Mouse (Mus musculus) layer of hippocampus, postnatal 36 days (tissue): ENCODE data around the gene Marcks. TPM values are rescaled to one million over a fixed set of nuclear protein-coding genes. Genes with fewer than 3 reads are reported as not detected.
"Not testable (repeated sequence)": the region's sequence is repeated elsewhere in the genome, so short reads cannot be mapped to it uniquely, and the experiment has no call there.

Source experiments
- DNase-seq, 2 experiments: peaks; one replicate each; pipeline ENCODE4 v3.0.0; 2022
- total RNA-seq, 2 experiments: library from RNA; stranded (reverse); gene quantifications; 2 replicates each; pipeline ENCODE4 v1.2.3; 2021

Gene Marcks
- total RNA-seq, 2 experiments from 2014 or later, result 111 to 113 TPM

DNA sequence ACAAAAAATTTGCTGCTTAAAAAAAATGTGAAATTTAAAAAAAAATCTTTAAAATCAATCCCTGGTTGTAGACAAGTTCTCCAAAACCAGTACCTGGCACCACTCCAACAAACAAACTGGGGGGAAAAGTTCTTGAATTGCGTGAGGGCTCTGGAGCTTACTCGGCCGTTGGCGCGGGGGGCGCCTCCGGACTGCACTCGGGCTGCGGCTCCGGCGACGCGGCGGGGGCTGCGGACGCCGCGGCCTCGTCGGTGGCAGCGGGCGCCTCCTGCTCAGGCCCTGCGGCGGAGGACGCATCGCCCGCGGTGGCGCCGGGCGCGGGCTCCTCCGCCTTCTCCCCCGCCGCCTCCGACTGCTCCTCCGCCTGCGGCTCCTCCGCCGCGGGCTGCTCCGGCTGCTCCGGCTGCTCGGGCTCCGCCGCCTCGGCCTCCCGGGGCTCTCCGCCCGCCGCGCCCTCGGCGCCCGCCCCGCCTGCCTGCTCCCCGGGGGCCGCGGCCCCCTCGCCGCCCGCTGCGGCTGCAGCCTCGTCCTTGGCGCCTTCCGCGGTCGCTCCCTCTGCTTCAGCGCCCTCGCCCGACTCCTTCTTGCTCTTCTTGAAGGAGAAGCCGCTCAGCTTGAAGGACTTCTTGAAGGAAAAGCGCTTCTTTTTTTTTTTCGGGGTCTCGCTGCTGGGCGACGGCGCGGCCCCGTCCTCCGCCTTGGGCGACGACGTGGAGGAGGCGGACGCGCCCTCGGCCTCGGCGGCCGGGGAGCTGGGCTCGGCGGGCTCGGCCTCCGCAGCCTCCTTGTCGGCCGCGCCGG, 2.6 kb downstream of the Marcks start:
- peak; percentile 53 to 59 for DNase-seq

DNA sequence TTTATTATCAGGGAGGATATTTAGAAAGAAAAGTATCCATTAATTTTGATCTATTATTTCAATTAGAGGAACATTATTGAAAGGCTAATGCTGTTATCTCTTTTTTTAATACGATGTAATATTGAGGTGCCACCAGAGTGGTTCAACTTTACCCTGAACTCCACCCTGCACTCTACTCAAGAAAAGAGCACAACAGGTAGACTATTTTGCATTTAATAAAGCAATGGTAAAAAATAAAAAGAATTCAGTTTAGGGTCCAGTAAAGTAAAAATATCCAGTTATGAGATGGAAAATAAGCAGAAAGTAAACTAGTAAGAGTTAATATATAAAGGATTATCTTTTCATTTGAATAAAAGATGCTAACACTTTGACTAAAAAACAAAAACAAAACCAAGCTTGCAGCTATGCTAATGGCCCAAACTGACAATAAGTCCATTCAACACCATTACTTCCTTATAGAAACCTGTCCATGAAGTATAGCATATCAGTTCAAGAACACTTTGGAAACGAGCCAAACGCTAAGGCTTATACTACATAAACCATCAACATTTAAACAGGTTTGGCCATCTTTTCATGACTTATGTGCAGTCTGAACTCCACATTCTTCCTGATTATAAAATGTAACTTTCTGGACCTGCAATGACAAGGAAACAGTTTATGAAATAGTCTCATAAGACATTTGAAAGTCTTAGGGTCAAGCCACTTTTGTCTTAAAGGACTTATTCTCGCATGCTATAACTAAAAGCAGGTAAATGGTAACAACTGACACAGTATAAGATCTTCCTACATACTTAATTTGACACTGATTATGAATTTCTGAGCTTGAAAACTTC, 4.6 kb downstream of the Marcks start:
- DNase-seq, result no peak

DNA sequence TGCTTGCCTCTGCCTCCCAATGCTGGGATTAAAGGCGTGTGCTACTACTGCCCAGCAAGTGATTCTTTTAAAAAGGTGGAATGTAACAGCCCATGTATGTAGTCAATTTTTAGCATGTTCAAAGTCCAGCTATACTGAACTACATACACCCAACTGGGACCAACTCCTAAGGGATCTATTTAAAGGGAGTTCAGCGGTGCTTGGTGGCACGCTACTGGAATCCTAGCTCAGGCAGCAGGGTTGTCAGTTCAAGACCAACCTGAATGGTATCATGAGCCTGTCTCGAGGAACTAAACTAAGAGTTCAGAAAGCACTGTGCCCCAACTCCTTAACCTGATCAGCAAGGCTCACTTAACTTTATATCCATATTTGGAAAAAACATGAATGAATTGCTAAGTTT, 6.0 kb downstream of the Marcks start:
- no peak for DNase-seq

DNA sequence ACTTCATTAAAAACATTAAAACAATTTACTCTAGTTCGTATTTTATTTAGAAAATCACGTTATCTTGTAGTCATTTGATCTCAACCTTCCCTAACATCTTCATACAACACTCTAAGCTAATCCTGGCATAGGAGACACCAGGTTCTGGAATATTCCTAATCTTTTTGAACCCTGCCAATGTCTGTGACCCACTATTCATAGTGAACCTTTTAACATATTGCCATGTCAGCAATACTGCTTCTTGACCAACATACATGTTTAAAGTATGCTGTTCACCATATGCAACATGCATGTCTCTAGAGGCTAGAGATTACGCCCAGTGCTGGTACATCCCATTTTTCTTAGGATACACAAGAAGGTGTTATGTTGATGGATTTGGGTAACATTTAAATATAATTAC, 9.1 kb downstream of the Marcks start:
- no peak for DNase-seq

DNA sequence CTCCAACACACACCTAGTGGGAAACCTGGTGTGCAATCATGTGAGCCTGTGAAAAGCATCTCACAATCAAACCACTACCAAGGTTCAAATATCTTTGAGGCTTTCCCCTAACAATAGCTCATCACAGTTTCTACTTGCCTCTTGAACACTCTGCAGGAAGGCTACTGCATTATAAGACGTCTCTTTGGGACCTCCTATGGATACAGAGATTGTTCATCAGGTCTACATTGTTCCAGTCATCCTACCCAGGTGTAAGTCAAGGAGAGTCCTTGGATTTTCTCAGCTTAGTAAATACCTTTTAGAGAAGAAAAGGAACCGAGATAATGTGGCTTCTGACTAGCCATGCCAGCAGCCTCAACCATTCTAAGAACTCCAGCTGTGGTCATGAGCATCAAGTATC, 23.4 kb downstream of the Marcks start:
- DNase-seq, result no peak

DNA sequence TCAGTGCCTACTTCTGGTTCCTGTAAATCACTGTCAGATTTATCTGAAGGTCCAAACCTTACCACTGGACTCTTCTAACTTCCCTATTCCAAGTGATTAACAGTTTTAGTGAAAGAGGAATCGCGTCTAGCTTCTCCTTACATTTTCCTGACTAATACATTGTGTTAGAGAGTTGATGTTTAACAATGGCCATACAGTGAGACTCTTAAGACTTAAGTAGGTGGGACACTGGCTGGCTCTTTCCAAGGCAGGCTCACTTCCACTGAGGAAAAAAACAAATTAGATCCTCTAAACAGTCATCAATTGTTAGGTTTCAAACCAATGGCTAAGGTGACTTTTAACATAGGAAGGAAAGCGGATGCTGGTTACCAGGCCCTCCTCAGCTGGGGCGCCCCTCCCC, 25.9 kb downstream of the Marcks start:
- no peak for DNase-seq

DNA sequence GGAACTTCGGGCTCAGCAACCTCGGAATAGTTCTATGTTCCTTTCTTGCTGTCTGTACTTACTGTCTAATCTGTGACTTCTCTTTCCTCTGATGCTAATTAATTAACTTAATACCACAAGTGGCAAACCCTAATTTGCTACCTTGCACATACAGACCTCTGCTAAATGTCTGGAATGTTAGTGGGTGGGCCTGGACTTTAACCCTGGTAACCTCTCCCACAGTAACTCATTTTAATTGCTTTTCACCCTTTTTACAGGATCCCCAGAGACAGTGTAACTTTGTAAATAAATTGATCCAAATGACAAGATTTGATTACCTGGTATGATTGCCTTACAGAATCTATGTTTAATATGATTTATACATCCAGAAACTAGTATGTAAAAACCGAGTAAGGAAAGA, 26.4 kb downstream of the Marcks start:
- DNase-seq, result no peak

DNA sequence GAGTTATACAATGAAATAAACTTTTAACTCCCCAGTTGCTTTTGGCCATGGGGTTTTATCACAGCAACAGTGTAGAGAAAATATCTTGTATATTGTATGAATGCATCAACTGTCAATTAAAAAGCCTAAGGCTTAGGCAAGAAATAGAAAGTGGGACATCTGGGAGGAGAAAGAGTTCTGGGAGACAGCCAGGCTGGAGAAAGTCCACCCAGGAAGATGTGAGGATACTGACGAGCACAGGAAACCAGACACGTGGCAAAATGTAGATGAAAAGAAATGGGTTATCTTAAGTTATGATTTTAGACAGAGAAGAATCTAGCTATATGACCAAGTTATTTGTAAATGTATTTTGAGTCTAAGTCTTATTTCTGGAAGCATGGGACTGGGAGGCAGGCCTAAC, 27.3 kb downstream of the Marcks start:
- DNase-seq, result no peak

DNA sequence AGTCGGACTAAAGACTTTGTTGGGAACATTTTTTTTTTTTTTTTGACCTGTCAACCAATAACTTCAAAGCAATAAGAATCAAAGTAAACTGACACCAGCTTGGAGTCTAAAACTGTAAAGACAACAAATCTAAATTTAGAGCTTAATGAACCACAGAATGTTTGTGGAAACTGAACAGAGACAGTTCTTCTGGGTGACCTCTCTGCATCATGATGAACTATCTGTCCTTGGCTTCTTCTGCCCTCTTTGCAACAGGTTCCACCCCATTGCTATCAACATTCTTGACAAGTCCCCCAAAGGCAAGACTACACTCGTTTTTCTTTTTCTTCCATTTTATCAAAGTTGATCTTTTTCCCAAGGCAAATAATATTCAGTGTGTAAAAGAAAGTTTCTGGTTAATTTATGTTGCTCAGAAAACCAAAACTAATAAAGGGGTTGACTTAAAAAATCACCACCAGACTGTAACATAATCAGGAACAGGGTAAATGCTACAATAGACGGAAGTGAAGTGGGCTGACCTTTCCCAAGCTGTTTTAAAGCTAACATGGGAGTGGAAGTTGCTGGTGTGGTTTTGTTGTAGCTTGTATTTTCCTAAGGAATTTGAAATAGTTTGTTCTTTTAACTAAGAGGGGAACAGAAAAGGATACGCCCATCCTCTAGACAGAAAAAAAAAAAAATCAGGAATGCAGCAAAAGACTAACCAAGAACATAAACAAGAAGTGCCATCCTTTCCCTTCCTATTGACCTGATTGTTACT, 31.7 kb downstream of the Marcks start:
- DNase-seq, result no peak

DNA sequence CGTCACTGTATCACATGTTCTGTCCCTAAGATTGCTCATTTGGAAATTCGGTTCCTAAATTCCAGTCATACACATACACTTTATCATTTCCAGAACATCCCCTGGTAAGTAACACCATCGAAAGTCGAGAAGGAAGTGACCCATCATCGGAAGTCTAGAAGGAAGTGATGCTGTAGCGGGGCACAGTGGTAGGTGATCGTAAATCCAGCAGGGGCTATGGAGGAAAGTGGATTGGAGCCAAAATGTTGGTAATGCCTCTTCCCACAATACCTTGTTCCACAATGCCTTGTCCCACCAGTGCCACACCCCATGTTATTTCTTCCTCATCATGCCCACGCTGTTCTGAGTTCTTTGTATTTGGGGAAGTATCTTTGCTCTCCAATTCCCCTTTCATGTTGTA, 32.4 kb downstream of the Marcks start:
- no peak for DNase-seq

DNA sequence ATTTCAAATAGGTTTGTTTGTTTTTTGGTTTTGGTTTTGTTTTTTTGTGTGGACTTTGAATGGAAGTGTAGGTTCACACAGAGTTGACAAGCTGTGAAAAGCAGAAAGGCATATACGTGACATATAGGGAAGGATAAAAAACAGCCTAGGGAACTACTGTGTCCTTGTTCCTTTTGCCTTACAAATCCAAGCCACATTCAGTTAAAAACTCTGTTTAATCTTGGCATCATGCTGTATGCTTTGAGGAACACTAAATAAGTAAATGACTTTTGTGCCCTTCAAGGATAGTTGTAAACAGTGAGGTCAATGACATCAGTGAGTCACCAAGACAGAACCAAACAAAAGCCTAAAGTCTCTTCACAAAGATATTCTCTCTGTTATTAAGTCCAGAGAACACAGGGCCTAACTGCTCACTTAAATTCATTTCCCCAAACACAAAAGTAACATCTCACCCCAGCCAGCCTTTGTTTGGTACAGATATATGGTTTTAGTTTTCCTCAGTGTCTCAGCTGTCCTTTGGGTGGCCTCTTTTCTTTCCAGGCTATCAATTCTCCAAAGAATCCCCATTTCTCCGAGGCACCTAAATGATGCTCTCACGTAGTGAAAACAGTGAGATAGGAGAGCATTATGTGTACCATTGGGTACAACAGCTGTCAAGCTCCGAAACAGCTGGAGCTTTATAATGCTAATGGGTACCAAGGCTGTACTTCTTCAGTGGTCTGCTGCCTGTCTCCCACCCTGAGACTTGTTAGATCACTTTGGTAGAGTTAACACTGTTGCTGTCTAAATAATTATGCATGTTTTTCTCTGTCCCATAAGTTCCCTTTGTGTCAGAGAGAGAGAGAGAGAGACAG, 36.3 kb downstream of the Marcks start:
- no peak for DNase-seq

DNA sequence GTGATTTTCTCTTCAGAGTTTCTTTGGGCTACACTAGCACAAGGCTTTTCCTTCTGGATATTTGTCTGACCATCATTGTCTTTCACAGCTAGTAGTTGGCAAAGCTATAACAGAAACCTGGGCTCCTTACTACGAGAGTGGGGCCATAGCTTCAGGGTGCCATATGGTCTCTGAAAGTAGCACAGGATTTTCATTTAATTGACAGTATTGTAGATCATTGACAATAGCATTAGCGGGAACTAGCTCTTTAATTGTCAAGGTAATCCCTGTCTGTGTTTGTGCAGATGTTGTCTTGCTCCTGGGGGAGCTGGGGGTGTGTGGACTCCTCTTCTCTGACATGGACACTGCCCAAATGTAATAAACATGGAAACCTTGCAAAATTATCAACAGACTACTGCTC, 37.0 kb downstream of the Marcks start:
- no peak for DNase-seq

DNA sequence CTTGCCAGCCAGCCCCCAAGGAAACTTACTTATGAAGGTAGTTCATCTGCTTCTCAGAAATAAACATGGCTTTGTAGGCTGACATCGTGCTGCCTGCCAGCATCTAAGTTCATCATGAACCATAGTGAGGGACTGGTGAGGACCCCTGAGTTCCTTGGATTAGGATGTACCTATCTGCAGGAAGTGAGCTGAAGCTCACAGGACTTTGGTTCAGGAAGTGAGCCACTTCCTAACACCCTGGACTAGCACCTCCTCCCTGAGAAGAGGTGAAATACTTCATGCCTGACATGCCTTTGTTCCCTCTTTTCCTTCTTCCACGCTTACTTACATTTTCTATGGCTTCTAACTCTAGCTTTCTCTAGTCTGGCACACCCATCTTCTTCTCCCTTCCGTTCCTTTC, 42.2 kb downstream of the Marcks start:
- no peak for DNase-seq

DNA sequence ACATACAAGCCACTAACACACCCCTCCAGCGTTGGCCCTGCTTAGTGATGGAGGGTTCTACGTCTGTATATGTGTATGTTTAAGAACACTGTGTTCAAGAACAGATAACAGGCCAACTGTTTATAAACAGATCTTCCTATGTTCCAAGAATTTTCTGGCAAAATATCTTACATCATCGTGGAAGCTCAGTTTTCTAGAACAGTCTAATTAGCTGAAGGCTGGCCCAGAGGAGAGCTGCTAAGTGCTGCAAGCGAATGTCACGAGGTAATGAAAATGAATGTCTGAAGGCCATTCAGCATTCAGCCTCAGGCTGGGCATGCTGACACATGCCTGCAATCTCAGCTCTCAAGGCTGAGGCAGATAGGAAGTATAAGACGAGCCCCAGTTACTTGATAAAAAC, 42.9 kb downstream of the Marcks start:
- DNase-seq, result no peak

DNA sequence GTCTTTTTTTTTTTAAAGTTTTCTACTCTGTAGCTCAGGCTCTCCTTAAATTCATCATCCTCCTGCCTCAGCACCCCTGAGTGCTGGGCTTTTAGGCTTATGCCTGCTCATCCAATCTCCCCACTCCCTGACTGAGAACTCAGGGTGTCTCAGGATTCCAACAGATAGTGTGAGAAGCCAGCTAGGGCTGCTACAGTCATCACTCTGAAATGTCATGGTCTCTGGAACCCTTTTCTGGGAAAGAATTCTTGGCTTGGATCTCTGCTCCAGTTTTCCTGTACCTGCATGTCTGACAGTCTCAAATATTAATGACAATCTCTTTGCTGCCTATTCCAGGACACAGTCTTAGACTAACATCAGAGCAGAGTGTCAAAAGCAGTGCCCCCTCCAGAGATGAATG, 45.4 kb downstream of the Marcks start:
- DNase-seq, result no peak

DNA sequence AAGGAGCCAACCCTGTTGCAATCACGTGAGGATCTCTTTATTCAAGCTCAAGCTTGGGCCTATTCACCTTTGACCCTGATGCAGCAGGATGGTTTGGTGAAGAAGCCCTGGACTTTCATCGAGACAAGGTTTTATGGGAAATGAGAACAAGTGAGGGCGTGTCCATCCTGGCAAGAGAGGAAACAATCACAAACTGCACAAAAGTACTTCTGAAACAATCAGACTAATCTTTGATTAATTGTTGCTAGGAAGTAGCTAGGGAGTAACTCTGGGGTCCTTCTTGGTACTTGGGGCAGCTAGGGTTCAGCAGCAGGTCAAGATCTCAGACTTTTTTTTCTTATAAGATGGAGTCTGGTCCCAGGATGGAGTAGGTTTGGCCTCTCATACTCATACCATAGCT, 48.3 kb downstream of the Marcks start:
- no peak for DNase-seq

DNA sequence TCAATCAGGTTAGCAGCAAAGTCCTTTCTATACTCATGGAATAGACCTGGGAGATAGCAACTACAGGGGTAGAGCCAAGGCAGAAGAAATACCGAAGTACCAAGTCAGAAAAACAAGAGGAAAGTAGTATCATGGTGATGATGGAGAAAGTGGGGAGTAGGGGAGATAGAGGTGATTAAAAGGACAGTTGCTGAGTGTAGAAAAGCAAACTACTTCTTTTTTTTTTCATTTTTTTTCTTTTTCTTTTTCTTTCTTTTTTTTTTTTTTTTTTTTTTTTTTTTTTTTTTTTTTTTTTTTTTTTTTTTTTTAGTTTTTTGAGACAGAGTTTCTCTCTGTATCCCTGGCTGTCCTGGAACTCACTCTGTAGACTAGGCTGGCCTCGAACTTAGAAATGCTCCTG, 54.6 kb downstream of the Marcks start:
- not testable (repeated sequence) for DNase-seq

Other genes with a start within 250 kb of the Marcks start
- gene Hdac2, start 164.4 kb downstream of the Marcks start, total RNA-seq, result 100 to 1,000 TPM in 1 of 2 experiments, 10 to 100 TPM in 1; 92.8 to 101 TPM